Mouse (Mus musculus): ENCODE results near the gene Slc6a6. TPM values are rescaled to one million over a fixed set of nuclear protein-coding genes. Genes with fewer than 3 reads are reported as not detected.

Gene Slc6a6
- polyA plus RNA-seq, 1 experiment = 277 TPM

DNA sequence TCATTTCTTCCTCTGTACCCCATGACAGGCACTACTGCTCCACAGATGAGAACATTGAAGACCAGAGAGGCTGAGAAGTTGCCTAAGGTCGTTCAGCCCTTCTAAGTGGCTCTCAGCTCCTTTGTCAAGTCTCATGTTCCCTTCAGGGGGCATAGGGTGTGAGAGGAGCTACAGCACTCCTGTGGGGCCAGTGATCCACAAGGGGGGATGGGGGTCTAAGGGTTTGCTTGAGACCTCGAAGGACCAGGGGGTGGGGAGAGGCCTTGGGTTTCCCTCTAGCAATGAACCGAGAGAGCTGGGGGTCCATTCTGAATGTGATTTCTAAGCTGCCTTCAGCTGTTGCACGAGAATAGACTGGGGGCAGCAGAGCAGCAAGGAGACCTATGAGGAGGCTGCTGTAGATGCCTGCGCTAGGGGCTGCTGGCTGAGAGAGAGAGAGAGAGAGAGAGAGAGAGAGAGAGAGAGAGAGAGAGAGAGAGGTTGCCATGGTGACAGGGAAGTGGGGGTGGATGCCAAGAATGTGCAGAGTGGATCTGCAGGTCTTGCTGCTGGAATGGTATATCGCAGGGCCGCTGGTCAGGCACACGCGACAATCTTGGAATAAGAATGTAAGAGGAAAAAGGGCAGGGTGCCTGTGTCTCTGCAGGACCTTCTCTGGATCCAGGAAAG, 36.1 kb downstream of the Slc6a6 start:
- H3K27ac ChIP-seq (ENCODE audit: insufficient read depth, low read depth, low read length) = 0 out of 2 replicates have a peak overlapping the region, but pooled peaks have one; percentile 7
- 22% methylated on average over 9 of the region's 9 CpGs for WGBS
- no peaks in the 10 kb centered on the region for H3K27me3 ChIP-seq (replicated peaks; ENCODE audit: control insufficient read depth, insufficient read depth, low read length)
- H3K4me3 ChIP-seq (ENCODE audit: insufficient read depth, low read depth, low read length) = no peak overlapping the region
- TF ChIP-seq POLR2A (IDR thresholded peaks at IDR 0.05; ENCODE audit: low read depth, low read length) (no peak), CTCF (conservative IDR thresholded peaks at IDR 0.05; ENCODE audit: insufficient read depth, insufficient read length, low read depth, low read length) (no peak)
- DNase-seq = no peak
- peaks cover 37% of the 10 kb centered on the region for H3K4me1 ChIP-seq (ENCODE audit: control insufficient read depth, insufficient read depth, low read length)
- H3K36me3 ChIP-seq (ENCODE audit: control insufficient read depth, insufficient read depth, low read length) = peaks cover 4% of the 10 kb centered on the region

DNA sequence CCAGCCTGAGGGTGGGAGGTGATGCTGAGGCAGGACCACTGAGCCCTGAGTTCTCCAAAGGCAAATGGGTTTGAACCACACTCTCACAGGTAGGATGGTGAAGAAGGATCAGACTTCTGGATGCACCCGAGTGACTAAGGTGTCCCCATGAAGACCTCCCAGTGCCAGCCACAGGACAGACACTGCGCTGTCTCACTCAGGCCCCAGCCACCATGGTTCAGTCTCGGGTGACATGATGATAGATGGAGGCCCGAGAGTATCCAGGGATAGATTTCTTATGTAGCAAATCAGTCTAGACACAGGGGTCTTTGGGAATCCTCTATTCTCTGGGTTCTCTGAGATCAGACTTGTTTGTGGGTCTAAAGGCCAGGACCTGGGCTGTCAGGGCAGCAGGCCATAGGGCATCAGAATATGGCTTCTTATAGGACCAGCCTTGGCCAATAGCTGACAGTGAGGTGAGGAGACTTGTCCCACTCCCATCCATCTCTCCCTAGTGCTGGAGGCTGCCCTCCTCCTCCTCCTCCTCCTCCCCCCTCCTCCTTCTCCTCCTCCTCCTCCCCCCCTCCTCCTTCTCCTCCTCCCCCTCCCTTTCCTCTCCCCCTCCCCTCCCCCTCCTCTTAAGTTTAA, 36.8 kb downstream of the Slc6a6 start:
- H3K27ac ChIP-seq (ENCODE audit: insufficient read depth, low read depth, low read length) = no peak overlapping the region
- peaks cover 4% of the 10 kb centered on the region for H3K36me3 ChIP-seq (ENCODE audit: control insufficient read depth, insufficient read depth, low read length)
- no peak for DNase-seq
- no peak overlapping the region for H3K4me3 ChIP-seq (ENCODE audit: insufficient read depth, low read depth, low read length)
- no peaks in the 10 kb centered on the region for H3K27me3 ChIP-seq (replicated peaks; ENCODE audit: control insufficient read depth, insufficient read depth, low read length)
- H3K4me1 ChIP-seq (ENCODE audit: control insufficient read depth, insufficient read depth, low read length) = peaks cover 37% of the 10 kb centered on the region
- 72% methylated on average over 4 of the region's 4 CpGs for WGBS
- no peak for TF ChIP-seq CTCF (conservative IDR thresholded peaks at IDR 0.05; ENCODE audit: insufficient read depth, insufficient read length, low read depth, low read length)
- TF ChIP-seq POLR2A (IDR thresholded peaks at IDR 0.05; ENCODE audit: low read depth, low read length) = no peak

DNA sequence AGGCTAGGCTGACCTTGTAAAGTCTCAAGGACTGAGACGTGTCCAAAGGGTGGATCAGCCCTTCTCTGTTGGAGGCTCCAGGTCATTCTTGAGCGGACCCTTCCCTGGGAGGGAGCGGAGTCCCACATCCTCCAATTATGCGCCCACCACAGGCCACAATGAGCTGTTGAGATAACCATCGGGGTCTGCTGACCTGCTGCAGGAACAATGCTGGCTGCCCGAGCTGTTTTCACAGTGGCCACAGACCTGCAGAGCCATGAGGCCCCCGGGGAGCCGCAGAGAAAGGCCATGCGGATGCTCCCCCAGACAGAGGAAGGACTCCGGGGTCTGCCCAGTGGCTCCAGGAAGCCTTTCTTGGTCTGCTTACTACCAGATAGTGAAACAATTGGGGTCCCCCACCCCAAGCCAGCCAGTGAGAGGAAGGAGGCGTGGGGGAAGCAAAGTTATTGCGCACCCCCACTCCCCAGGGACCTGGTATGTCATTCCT, 37.4 kb downstream of the Slc6a6 start:
- Histone ChIP-seq H3K27me3 (replicated peaks; ENCODE audit: control insufficient read depth, insufficient read depth, low read length) (no peaks in the 10 kb centered on the region), H3K4me3 (ENCODE audit: insufficient read depth, low read depth, low read length) (no peak overlapping the region), H3K36me3 (ENCODE audit: control insufficient read depth, insufficient read depth, low read length) (peaks cover 8% of the 10 kb centered on the region), H3K27ac (ENCODE audit: insufficient read depth, low read depth, low read length) (no peak overlapping the region), H3K4me1 (ENCODE audit: control insufficient read depth, insufficient read depth, low read length) (peaks cover 37% of the 10 kb centered on the region)
- TF ChIP-seq CTCF (conservative IDR thresholded peaks at IDR 0.05; ENCODE audit: insufficient read depth, insufficient read length, low read depth, low read length) = no peak
- no peak for TF ChIP-seq POLR2A (IDR thresholded peaks at IDR 0.05; ENCODE audit: low read depth, low read length)
- 57% methylated on average over 12 of the region's 12 CpGs for WGBS
- peak; percentile 83 for DNase-seq

DNA sequence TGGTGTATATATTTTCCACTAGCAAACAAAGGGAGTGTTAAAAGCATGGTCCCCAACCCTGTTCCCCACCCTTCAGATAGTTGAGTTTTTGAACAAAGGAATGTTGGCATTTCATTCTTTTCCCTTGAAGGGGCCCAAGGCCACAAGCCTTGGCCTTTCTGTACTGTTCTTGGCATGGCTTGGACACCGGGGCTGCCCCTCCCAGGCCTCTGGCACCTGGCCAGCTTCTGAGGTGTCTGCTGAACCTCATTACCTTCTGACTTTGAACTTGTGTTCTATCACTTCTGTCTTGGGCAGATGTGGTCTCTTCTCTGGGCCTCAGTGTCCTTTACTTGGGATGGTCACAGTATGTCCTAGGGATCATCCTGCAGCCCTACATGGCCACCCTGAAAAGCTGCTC, 43.5 kb downstream of the Slc6a6 start:
- Histone ChIP-seq H3K4me3 (ENCODE audit: insufficient read depth, low read depth, low read length) (no peak overlapping the region), H3K27me3 (replicated peaks; ENCODE audit: control insufficient read depth, insufficient read depth, low read length) (no peaks in the 10 kb centered on the region), H3K4me1 (ENCODE audit: control insufficient read depth, insufficient read depth, low read length) (peaks cover 32% of the 10 kb centered on the region), H3K36me3 (ENCODE audit: control insufficient read depth, insufficient read depth, low read length) (peaks cover 9% of the 10 kb centered on the region), H3K27ac (ENCODE audit: insufficient read depth, low read depth, low read length) (peak overlapping the region; percentile 22)
- WGBS = 29% methylated on average over 1 of the region's 1 CpGs
- TF ChIP-seq POLR2A (IDR thresholded peaks at IDR 0.05; ENCODE audit: low read depth, low read length) = no peak
- TF ChIP-seq CTCF (conservative IDR thresholded peaks at IDR 0.05; ENCODE audit: insufficient read depth, insufficient read length, low read depth, low read length) = no peak
- DNase-seq = peak; percentile 88

DNA sequence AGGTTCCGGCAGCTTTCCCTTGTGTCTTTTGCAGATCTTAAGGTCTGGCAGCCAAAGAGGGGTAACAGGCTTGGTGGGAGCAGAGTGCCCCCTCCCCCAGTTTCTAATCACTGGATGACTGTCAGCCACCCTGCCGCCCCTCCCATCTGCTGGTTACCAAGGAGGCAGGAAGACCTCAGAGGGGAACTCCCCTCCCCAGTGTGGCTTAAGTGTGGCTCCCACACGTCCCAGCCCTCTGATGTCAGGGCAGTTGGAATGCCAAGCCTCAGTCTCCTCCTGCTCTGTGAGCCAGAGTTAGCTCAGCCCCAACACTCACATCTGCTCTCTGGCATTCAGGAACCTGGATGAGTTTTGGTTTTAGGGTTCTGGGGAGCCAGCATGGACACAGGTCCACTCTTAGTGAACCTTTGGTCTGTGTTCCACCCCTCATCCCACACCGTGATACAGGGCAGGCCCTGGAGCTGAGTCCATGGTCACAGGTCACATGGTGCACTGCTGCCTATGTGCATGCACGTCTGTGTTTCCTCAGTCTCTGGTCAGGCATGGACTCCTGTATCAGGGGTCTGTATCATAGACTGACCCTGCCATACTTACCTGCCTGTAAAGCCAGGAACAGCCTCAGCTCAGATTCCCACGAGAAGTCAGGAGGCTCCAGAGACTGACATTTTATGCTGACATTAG, 45.2 kb downstream of the Slc6a6 start:
- Histone ChIP-seq H3K4me1 (ENCODE audit: control insufficient read depth, insufficient read depth, low read length) (peaks cover 32% of the 10 kb centered on the region), H3K36me3 (ENCODE audit: control insufficient read depth, insufficient read depth, low read length) (peaks cover 7% of the 10 kb centered on the region), H3K27ac (ENCODE audit: insufficient read depth, low read depth, low read length) (peak overlapping the region; percentile 18; the same call in 1 of the 2 replicates), H3K27me3 (replicated peaks; ENCODE audit: control insufficient read depth, insufficient read depth, low read length) (no peaks in the 10 kb centered on the region), H3K4me3 (ENCODE audit: insufficient read depth, low read depth, low read length) (no peak overlapping the region)
- no peak for DNase-seq
- TF ChIP-seq POLR2A (IDR thresholded peaks at IDR 0.05; ENCODE audit: low read depth, low read length) (no peak), CTCF (conservative IDR thresholded peaks at IDR 0.05; ENCODE audit: insufficient read depth, insufficient read length, low read depth, low read length) (no peak)
- 50% methylated on average over 6 of the region's 6 CpGs for WGBS

DNA sequence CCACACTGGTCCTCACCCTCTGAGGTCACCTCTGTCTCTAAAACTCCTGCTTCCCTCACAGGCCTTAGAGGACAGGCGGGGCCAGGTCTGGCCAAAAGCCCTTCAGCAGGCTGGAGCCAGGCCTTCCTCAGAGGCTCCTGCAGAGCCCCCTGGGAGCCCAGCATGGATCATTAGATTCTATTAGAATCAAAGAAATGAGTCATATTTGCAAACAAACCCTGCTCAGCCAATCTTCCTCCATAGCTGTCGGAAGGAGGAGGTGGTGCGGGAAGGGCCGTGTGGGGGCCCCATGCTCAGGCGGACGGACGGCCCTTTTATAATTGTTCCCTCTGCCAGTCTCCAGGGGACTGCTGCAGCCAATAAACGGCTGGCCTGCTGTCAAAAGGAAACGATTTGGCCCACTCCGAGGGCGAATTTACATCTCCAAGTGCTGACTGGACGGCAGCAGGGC, 45.8 kb downstream of the Slc6a6 start:
- H3K27ac ChIP-seq (ENCODE audit: insufficient read depth, low read depth, low read length) = peak overlapping the region; percentile 18; the same call in 1 of the 2 replicates
- peaks cover 32% of the 10 kb centered on the region for H3K4me1 ChIP-seq (ENCODE audit: control insufficient read depth, insufficient read depth, low read length)
- no peak overlapping the region for H3K4me3 ChIP-seq (ENCODE audit: insufficient read depth, low read depth, low read length)
- peaks cover 5% of the 10 kb centered on the region for H3K36me3 ChIP-seq (ENCODE audit: control insufficient read depth, insufficient read depth, low read length)
- no peaks in the 10 kb centered on the region for H3K27me3 ChIP-seq (replicated peaks; ENCODE audit: control insufficient read depth, insufficient read depth, low read length)
- TF ChIP-seq CTCF (conservative IDR thresholded peaks at IDR 0.05; ENCODE audit: insufficient read depth, insufficient read length, low read depth, low read length) (no peak), POLR2A (IDR thresholded peaks at IDR 0.05; ENCODE audit: low read depth, low read length) (no peak)
- DNase-seq = peak; percentile 92
- WGBS = 20% methylated on average over 12 of the region's 12 CpGs

DNA sequence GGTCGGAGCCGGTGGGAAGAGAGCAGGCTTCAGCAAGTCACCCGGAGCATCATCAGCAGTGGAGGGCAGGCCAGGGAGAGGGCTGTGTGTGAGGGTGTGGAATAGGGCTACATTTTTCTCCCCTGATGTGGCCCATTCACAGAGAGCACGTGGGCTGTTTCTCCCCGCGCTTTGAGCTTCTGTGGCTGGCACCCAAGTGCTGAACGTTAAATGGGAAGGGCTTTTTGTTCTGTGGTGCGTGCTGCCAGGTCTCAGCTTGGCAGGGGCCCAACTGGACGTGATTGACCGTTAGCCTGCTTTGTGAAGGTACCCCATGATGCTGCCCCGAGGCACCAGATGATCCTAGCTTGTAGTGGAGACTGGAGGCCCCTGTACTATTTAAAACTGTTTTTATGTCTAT, 48.3 kb downstream of the Slc6a6 start:
- no peak overlapping the region for H3K4me3 ChIP-seq (ENCODE audit: insufficient read depth, low read depth, low read length)
- H3K27me3 ChIP-seq (replicated peaks; ENCODE audit: control insufficient read depth, insufficient read depth, low read length) = no peaks in the 10 kb centered on the region
- H3K27ac ChIP-seq (ENCODE audit: insufficient read depth, low read depth, low read length) = no peak overlapping the region
- peak; percentile 73 for DNase-seq
- WGBS = 58% methylated on average over 11 of the region's 11 CpGs
- H3K4me1 ChIP-seq (ENCODE audit: control insufficient read depth, insufficient read depth, low read length) = peaks cover 27% of the 10 kb centered on the region
- TF ChIP-seq POLR2A (IDR thresholded peaks at IDR 0.05; ENCODE audit: low read depth, low read length) = no peak
- TF ChIP-seq CTCF (conservative IDR thresholded peaks at IDR 0.05; ENCODE audit: insufficient read depth, insufficient read length, low read depth, low read length) = no peak
- no peaks in the 10 kb centered on the region; the same call in none of the 2 replicates for H3K36me3 ChIP-seq (ENCODE audit: control insufficient read depth, insufficient read depth, low read length)
